Mouse (Mus musculus) neural tube, embryonic 13.5 days (tissue): ENCODE measurements around the gene Psma3. TPM values are rescaled to one million over a fixed set of nuclear protein-coding genes. Genes with fewer than 3 reads are reported as not detected.

Experiments
- ATAC-seq: fragments of 200-750 bp; cut with Nextera tagmentation; 2 replicates; pipeline ENCODE4 v1.8.0; 2017; ENCODE audit warnings: low read depth, mild to moderate bottlenecking, moderate TSS enrichment, moderate library complexity
- H3K27ac ChIP-seq: fragments of 300-500 bp; sonication (generic); replicated peaks from 2 replicates; pipeline ENCODE4 v1.5.1; 2015; ENCODE audit warnings: moderate library complexity, mild to moderate bottlenecking, inconsistent platforms
- H3K27me3 ChIP-seq: fragments of 300-500 bp; sonication (generic); 2 replicates; pipeline ENCODE4 v1.6.1; 2015; ENCODE audit warnings: mild to moderate bottlenecking, inconsistent platforms
- H3K36me3 ChIP-seq: fragments of 300-500 bp; sonication (generic); 2 replicates; pipeline ENCODE4 v1.6.1; 2015; ENCODE audit warnings: mild to moderate bottlenecking, inconsistent platforms
- H3K4me1 ChIP-seq: fragments of 300-500 bp; sonication (generic); replicated peaks from 2 replicates; pipeline ENCODE4 v1.6.1; 2015; ENCODE audit warnings: inconsistent platforms
- H3K4me2 ChIP-seq: fragments of 300-500 bp; sonication (generic); 2 replicates; pipeline ENCODE4 v1.6.1; 2015; ENCODE audit warnings: inconsistent platforms, mild to moderate bottlenecking, moderate library complexity
- H3K4me3 ChIP-seq: fragments of 300-500 bp; sonication (generic); 2 replicates; pipeline ENCODE4 v1.5.1; 2015; ENCODE audit warnings: mild to moderate bottlenecking, inconsistent platforms
- H3K9ac ChIP-seq: fragments of 300-500 bp; sonication (generic); 2 replicates; pipeline ENCODE4 v1.6.1; 2015; ENCODE audit warnings: moderate library complexity, mild to moderate bottlenecking, inconsistent platforms
- H3K9me3 ChIP-seq: fragments of 300-500 bp; sonication (generic); 2 replicates; pipeline ENCODE4 v1.6.1; 2016; ENCODE audit warnings: inconsistent platforms
- WGBS: fragments of 180-500 bp; shearing (Covaris S2); methylation state at CpG from one replicate; pipeline ENCODE4 v1.1.7; 2015; 5-methylcytosine and 5-hydroxymethylcytosine counted together
- polyA plus RNA-seq: library from polyadenylated mRNA; unstranded; fragments of >200 nt; fragmentation: Nextera tagmentation; extraction: Ambion mirVana; gene quantifications from 2 replicates; pipeline ENCODE4 v1.2.1, GENCODE M21; 2015

Gene Psma3
- 626 and 642 TPM in 2 replicates for polyA plus RNA-seq

GRCm38 (mm10) chr12:70974441-70975266, at the start of gene Psma3:
Psma3 (plus strand) TSS chr12:70974621.
- ATAC-seq = peak; percentile 100
- peak within 1 kb of the TSS; percentile 81 for H3K4me2 ChIP-seq
- under 1% methylated on average over 71 of the region's 71 CpGs for WGBS

GRCm38 (mm10) chr12:70929781-70930180, 44.6 kb upstream of the Psma3 start:
- ATAC-seq = no peak
- Histone ChIP-seq H3K27ac (no peak overlapping the region), H3K4me3 (no peak overlapping the region), H3K9ac (no peak overlapping the region), H3K9me3 (no peaks in the 10 kb centered on the region), H3K4me2 (no peak overlapping the region), H3K4me1 (no peaks in the 10 kb centered on the region), H3K36me3 (no peaks in the 10 kb centered on the region), H3K27me3 (no peaks in the 10 kb centered on the region)
- 91% methylated on average over 4 of the region's 4 CpGs for WGBS

More at GRCm38 (mm10) chr12:70974441-70975266, at the start of gene Psma3:
- Histone ChIP-seq H3K4me3 (peak within 1 kb of the TSS; percentile 99), H3K4me1 (peaks cover 15% of the 10 kb centered on the region), H3K27ac (peak within 1 kb of the TSS; percentile 98), H3K36me3 (peaks cover 14% of the 10 kb centered on the region), H3K27me3 (no peaks in the 10 kb centered on the region), H3K9ac (peak within 1 kb of the TSS; percentile 98), H3K9me3 (no peaks in the 10 kb centered on the region)

- H3K4me1 ChIP-seq = peaks cover 12% of the 10 kb centered on the region
- WGBS = 18% methylated on average over 11 of the region's 12 CpGs
- ATAC-seq = peak; percentile 53
Measured at GRCm38 (mm10) chr12:70937150-70937549, 37.3 kb upstream of the Psma3 start.

GRCm38 (mm10) chr12:70937571-70938384, 36.6 kb upstream of the Psma3 start, which contains the start of gene Actr10:
Actr10 (plus strand) TSS chr12:70937857.
- H3K9me3 ChIP-seq = no peaks in the 10 kb centered on the region
- H3K4me3 ChIP-seq = peak within 1 kb of the TSS; percentile 81
- under 1% methylated on average over 59 of the region's 59 CpGs for WGBS
- H3K27ac ChIP-seq = peak within 1 kb of the TSS; percentile 90
- H3K27me3 ChIP-seq = no peaks in the 10 kb centered on the region
- H3K9ac ChIP-seq = peak within 1 kb of the TSS; percentile 91
- ATAC-seq = peak; percentile 99
- H3K4me1 ChIP-seq = peaks cover 12% of the 10 kb centered on the region
- H3K36me3 ChIP-seq = peaks cover 16% of the 10 kb centered on the region
- H3K4me2 ChIP-seq = peak within 1 kb of the TSS; percentile 78

More at GRCm38 (mm10) chr12:70937150-70937549, 37.3 kb upstream of the Psma3 start:
- Histone ChIP-seq H3K27ac (peak overlapping the region; percentile 90), H3K27me3 (no peaks in the 10 kb centered on the region), H3K4me2 (peak overlapping the region; percentile 78), H3K4me3 (peak overlapping the region; percentile 81), H3K9ac (peak overlapping the region; percentile 91), H3K36me3 (peaks cover 9% of the 10 kb centered on the region), H3K9me3 (no peaks in the 10 kb centered on the region)

- WGBS = 98% methylated on average over 7 of the region's 7 CpGs
- no peak overlapping the region for H3K4me3 ChIP-seq
- no peak overlapping the region for H3K27ac ChIP-seq
- H3K4me2 ChIP-seq = no peak overlapping the region
- H3K36me3 ChIP-seq = peaks cover 37% of the 10 kb centered on the region
- H3K9me3 ChIP-seq = no peaks in the 10 kb centered on the region
- H3K27me3 ChIP-seq = no peaks in the 10 kb centered on the region
- H3K4me1 ChIP-seq = peaks cover 12% of the 10 kb centered on the region
- ATAC-seq = no peak
- H3K9ac ChIP-seq = no peak overlapping the region
Measured at GRCm38 (mm10) chr12:70940806-70941205, 33.6 kb upstream of the Psma3 start.

- WGBS = 98% methylated on average over 5 of the region's 5 CpGs
- H3K27ac ChIP-seq = no peak overlapping the region
Measured at GRCm38 (mm10) chr12:70944181-70944580, 30.2 kb upstream of the Psma3 start.

GRCm38 (mm10) chr12:70946585-70947256, 27.7 kb upstream of the Psma3 start:
- 94% methylated on average over 10 of the region's 10 CpGs for WGBS
- H3K36me3 ChIP-seq = peaks cover 74% of the 10 kb centered on the region

More at GRCm38 (mm10) chr12:70944181-70944580, 30.2 kb upstream of the Psma3 start:
- no peak overlapping the region for H3K4me2 ChIP-seq
- H3K4me3 ChIP-seq = no peak overlapping the region
- peaks cover 63% of the 10 kb centered on the region for H3K36me3 ChIP-seq
- no peaks in the 10 kb centered on the region for H3K27me3 ChIP-seq
- H3K9me3 ChIP-seq = no peaks in the 10 kb centered on the region
- ATAC-seq = no peak
- H3K9ac ChIP-seq = no peak overlapping the region
- H3K4me1 ChIP-seq = peaks cover 6% of the 10 kb centered on the region

GRCm38 (mm10) chr12:70958640-70959039, 15.8 kb upstream of the Psma3 start:
- no peak overlapping the region for H3K27ac ChIP-seq
- no peaks in the 10 kb centered on the region for H3K27me3 ChIP-seq
- H3K9me3 ChIP-seq = no peaks in the 10 kb centered on the region
- H3K4me3 ChIP-seq = no peak overlapping the region
- peaks cover 89% of the 10 kb centered on the region for H3K36me3 ChIP-seq
- WGBS = 87% methylated on average over 4 of the region's 4 CpGs
- no peak overlapping the region for H3K9ac ChIP-seq
- no peaks in the 10 kb centered on the region for H3K4me1 ChIP-seq
- no peak for ATAC-seq
- no peak overlapping the region for H3K4me2 ChIP-seq

More at GRCm38 (mm10) chr12:70946585-70947256, 27.7 kb upstream of the Psma3 start:
- no peaks in the 10 kb centered on the region for H3K9me3 ChIP-seq
- no peak for ATAC-seq
- H3K4me3 ChIP-seq = no peak overlapping the region
- H3K9ac ChIP-seq = no peak overlapping the region
- no peaks in the 10 kb centered on the region for H3K27me3 ChIP-seq
- H3K4me2 ChIP-seq = no peak overlapping the region
- no peaks in the 10 kb centered on the region for H3K4me1 ChIP-seq
- H3K27ac ChIP-seq = no peak overlapping the region

- peak overlapping the region; percentile 90 for H3K27ac ChIP-seq
- H3K4me2 ChIP-seq = peak overlapping the region; percentile 56
- 50% methylated on average over 8 of the region's 8 CpGs for WGBS
- H3K9ac ChIP-seq = peak overlapping the region; percentile 80
- no peak for ATAC-seq
- H3K4me3 ChIP-seq = peak overlapping the region; percentile 61
- H3K36me3 ChIP-seq = peaks cover 22% of the 10 kb centered on the region
- H3K4me1 ChIP-seq = peaks cover 7% of the 10 kb centered on the region
- no peaks in the 10 kb centered on the region for H3K9me3 ChIP-seq
- H3K27me3 ChIP-seq = no peaks in the 10 kb centered on the region
Measured at GRCm38 (mm10) chr12:70967581-70967980, 6.8 kb upstream of the Psma3 start.

GRCm38 (mm10) chr12:70968141-70968790, 6.2 kb upstream of the Psma3 start:
- WGBS = under 1% methylated on average over 35 of the region's 35 CpGs
- H3K27ac ChIP-seq = peak overlapping the region; percentile 90

GRCm38 (mm10) chr12:70968791-70969307, 5.6 kb upstream of the Psma3 start:
- H3K4me1 ChIP-seq = peaks cover 7% of the 10 kb centered on the region
- peak; percentile 70 for ATAC-seq
- peak overlapping the region; percentile 56 for H3K4me2 ChIP-seq
- no peaks in the 10 kb centered on the region for H3K27me3 ChIP-seq
- H3K4me3 ChIP-seq = peak overlapping the region; percentile 61
- H3K27ac ChIP-seq = peak overlapping the region; percentile 90
- peaks cover 10% of the 10 kb centered on the region; the same call in 1 of the 2 replicates for H3K36me3 ChIP-seq
- H3K9ac ChIP-seq = peak overlapping the region; percentile 80
- WGBS = under 1% methylated on average over 15 of the region's 15 CpGs
- H3K9me3 ChIP-seq = no peaks in the 10 kb centered on the region

More at GRCm38 (mm10) chr12:70968141-70968790, 6.2 kb upstream of the Psma3 start:
- Histone ChIP-seq H3K27me3 (no peaks in the 10 kb centered on the region), H3K4me1 (peaks cover 7% of the 10 kb centered on the region), H3K36me3 (peaks cover 16% of the 10 kb centered on the region), H3K4me3 (peak overlapping the region; percentile 61), H3K9me3 (no peaks in the 10 kb centered on the region), H3K9ac (peak overlapping the region; percentile 80), H3K4me2 (peak overlapping the region; percentile 56)
- ATAC-seq = peak; percentile 87
